Mouse (Mus musculus) limb, embryonic 10.5 days (tissue): Measurements from ENCODE around the gene Olfr65. TPM values are rescaled to one million over a fixed set of nuclear protein-coding genes. Genes with fewer than 3 reads are reported as not detected.

Experiments used
- DNase-seq: peaks from one replicate; pipeline ENCODE4 v3.0.0-alpha.2; 2017; ENCODE audit warnings: low spot score
- H3K27ac ChIP-seq: fragments of 300-500 bp; sonication (generic); 2 replicates; pipeline ENCODE4 v1.5.1; 2016; ENCODE audit warnings: mild to moderate bottlenecking
- H3K27me3 ChIP-seq: fragments of 300-500 bp; sonication (generic); 2 replicates; pipeline ENCODE4 v1.6.1; 2016; ENCODE audit warnings: low read depth, mild to moderate bottlenecking; ENCODE audit not compliant: poor library complexity, severe bottlenecking
- H3K36me3 ChIP-seq: fragments of 300-500 bp; sonication (generic); 2 replicates; pipeline ENCODE4 v1.6.1; 2016; ENCODE audit warnings: mild to moderate bottlenecking, moderate library complexity
- H3K4me1 ChIP-seq: fragments of 300-500 bp; sonication (generic); 2 replicates; pipeline ENCODE4 v1.6.1; 2016
- H3K4me3 ChIP-seq: fragments of 300-500 bp; sonication (generic); 2 replicates; pipeline ENCODE4 v1.5.1; 2016; ENCODE audit warnings: mild to moderate bottlenecking, moderate library complexity
- H3K9me3 ChIP-seq: fragments of 300-500 bp; sonication (generic); replicated peaks from 2 replicates; pipeline ENCODE4 v1.6.1; 2016; ENCODE audit warnings: mild to moderate bottlenecking
- WGBS: fragments of 180-500 bp; shearing (Covaris S2); methylation state at CpG from one replicate; pipeline ENCODE4 v1.1.7; 2016; 5-methylcytosine and 5-hydroxymethylcytosine counted together
- polyA plus RNA-seq: library from polyadenylated mRNA; unstranded; fragments of >200 nt; fragmentation: Nextera tagmentation; extraction: Ambion mirVana; gene quantifications from 2 replicates; pipeline ENCODE4 v1.2.1, GENCODE M21; 2016

Olfr65 gene
- polyA plus RNA-seq, 1 experiment from 2014 or later, result not detected

DNA sequence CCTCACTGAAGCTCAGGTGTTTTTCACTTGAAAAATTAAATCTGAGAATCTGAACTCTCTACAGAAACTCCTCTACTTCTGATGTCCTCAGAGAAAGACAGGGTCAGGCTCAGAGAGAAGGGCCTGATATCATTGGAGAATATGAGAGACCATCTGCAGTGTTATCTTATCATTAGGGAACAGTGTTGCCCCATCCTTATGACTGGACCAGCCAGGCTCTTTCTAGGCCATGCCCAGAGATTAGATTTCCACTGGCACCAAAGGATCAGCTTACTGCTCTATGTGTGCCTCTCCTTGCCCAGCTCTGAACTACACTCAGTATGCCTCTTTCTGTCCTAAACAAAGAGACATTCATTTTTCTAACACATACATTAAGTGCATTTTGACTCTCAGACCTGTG, 12.1 kb downstream of the Olfr65 start:
- no peaks in the 10 kb centered on the region for H3K9me3 ChIP-seq
- no peaks in the 10 kb centered on the region for H3K36me3 ChIP-seq
- no peaks in the 10 kb centered on the region for H3K27me3 ChIP-seq
- H3K4me3 ChIP-seq, result no peak overlapping the region
- DNase-seq, result no peak
- no peak overlapping the region for H3K27ac ChIP-seq
- no peaks in the 10 kb centered on the region for H3K4me1 ChIP-seq

DNA sequence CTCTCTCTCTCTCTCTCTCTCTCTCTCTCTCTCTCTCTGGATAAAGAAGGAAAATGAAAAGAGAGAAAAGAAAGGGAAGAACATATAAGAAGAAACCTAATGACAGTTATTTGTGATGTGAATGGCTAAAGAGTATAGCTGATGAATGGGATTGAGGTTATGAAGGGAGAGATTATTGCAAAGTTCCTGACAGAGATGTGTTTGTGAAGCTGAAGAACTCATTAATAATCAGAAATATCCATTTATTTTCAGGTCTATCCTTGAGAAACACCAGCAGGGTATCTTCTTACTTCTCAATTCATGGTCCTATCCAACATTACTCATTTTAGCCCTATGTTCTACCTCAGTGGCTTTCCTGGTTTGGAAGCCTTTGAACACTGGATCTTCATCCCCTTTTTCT, 25.2 kb downstream of the Olfr65 start, which contains the start of gene Olfr631:
Olfr631 (plus strand) TSS at position 301 of the 400 bp plus-strand sequence.
- Histone ChIP-seq H3K9me3 (no peaks in the 10 kb centered on the region), H3K4me3 (no peak within 1 kb of the TSS), H3K27me3 (no peaks in the 10 kb centered on the region), H3K36me3 (no peaks in the 10 kb centered on the region), H3K27ac (no peak within 1 kb of the TSS), H3K4me1 (no peaks in the 10 kb centered on the region)
- no peak for DNase-seq

DNA sequence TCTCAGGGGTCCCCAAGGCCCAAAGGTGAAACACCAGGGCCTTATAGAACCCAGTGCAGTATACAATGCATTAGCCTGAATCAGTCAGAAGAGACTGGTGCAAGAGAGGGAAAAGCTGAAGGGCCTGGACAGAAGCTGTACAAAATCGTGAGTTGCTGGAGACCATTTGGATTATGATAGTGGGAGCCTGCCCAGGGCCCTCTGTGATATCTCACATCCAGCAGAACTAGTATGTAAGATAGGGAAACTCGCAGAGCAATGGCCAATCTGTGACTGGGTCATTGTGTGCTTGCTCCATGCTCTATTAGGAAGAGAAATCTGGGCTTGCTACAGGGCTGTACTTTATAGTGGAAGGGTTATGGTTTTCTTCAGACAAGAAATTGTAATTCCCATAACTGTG, 31.0 kb downstream of the Olfr65 start, which contains the start of gene Olfr632:
Olfr632 (plus strand) TSS at position 84 of the 400 bp plus-strand sequence.
- Histone ChIP-seq H3K9me3 (no peaks in the 10 kb centered on the region), H3K27ac (no peak within 1 kb of the TSS), H3K27me3 (no peaks in the 10 kb centered on the region), H3K4me1 (no peaks in the 10 kb centered on the region), H3K4me3 (no peak within 1 kb of the TSS), H3K36me3 (no peaks in the 10 kb centered on the region)
- WGBS, result 77% methylated on average over 2 of the region's 2 CpGs
- DNase-seq, result no peak

DNA sequence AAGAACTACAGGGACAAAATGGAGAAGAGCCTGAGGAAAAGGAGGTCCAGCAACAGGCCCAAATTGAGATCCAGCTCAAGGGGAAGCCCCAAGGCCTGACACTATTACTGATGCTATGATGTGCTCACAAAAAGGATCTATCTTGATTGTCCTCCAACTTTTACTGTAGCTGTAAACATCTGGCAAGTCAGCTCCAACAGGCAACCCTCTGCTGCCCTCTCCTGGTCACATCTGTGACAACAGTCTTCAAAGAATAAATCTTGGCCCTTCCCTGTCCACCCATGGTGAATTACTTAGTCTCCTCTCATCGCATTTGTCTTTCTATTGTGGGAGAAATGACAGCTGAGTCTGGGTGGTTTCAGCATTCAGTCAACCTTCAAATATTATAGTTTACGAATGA, 39.4 kb downstream of the Olfr65 start:
- WGBS, result 26% methylated on average over 2 of the region's 2 CpGs
- no peaks in the 10 kb centered on the region for H3K36me3 ChIP-seq

DNA sequence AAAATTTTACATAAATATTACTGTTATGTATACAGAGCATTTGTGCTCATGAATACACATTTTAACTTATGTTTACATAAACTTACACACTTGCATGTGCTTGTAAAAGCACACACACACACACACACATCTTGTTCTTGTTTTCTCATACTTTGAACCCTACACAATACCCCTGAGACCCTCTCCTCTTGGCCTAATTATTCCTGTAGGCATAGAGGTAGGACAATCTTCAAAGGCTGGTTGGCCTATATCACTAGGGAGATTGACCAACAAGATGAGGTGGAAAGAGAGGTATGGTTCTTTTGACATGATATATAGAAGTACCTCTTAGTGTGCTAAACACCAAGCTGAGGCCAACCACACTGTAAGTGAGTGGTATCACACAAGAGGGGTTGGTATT, 40.9 kb downstream of the Olfr65 start, which contains the start of gene Olfr633:
Olfr633 (plus strand) TSS at position 301 of the 400 bp plus-strand sequence.
- no peak within 1 kb of the TSS for H3K4me3 ChIP-seq
- no peak for DNase-seq
- no peaks in the 10 kb centered on the region for H3K9me3 ChIP-seq
- no peaks in the 10 kb centered on the region for H3K36me3 ChIP-seq
- H3K4me1 ChIP-seq, result no peaks in the 10 kb centered on the region
- no peaks in the 10 kb centered on the region for H3K27me3 ChIP-seq
- no peak within 1 kb of the TSS for H3K27ac ChIP-seq

More for the DNA sequence above, 39.4 kb downstream of the Olfr65 start:
- H3K27me3 ChIP-seq, result no peaks in the 10 kb centered on the region
- H3K4me3 ChIP-seq, result no peak overlapping the region
- no peaks in the 10 kb centered on the region for H3K9me3 ChIP-seq
- no peak overlapping the region for H3K27ac ChIP-seq
- DNase-seq, result peak; percentile 75
- no peaks in the 10 kb centered on the region for H3K4me1 ChIP-seq

Other genes with a start within 250 kb of the Olfr65 start
- not detected in 2 replicates for gene Olfr623, start 239.8 kb upstream of the Olfr65 start, polyA plus RNA-seq
- 0.04 and 0.06 TPM in 2 replicates for gene Olfr624, start 232.3 kb upstream of the Olfr65 start, polyA plus RNA-seq
- gene Olfr625-ps1, start 220.8 kb upstream of the Olfr65 start, polyA plus RNA-seq, result not detected in 2 replicates
- gene Olfr243, start 188.8 kb upstream of the Olfr65 start, polyA plus RNA-seq, result not detected in 2 replicates
- gene Olfr628, start 173.1 kb upstream of the Olfr65 start, polyA plus RNA-seq, result not detected in 2 replicates
- not detected in 2 replicates for gene Olfr629, start 158.5 kb upstream of the Olfr65 start, polyA plus RNA-seq
- gene Olfr630, start 146.2 kb upstream of the Olfr65 start, polyA plus RNA-seq, result not detected in 2 replicates
- not detected in 2 replicates for gene Olfr69, start 131.9 kb upstream of the Olfr65 start, polyA plus RNA-seq
- not detected in 2 replicates for gene Olfr68, start 123.8 kb upstream of the Olfr65 start, polyA plus RNA-seq
- gene Olfr67, start 111.7 kb upstream of the Olfr65 start, polyA plus RNA-seq, result not detected in 2 replicates
- gene Hbb-bt, start 89.5 kb upstream of the Olfr65 start, polyA plus RNA-seq, result 172 and 327 TPM in 2 replicates
- gene Hbb-bs, start 75.4 kb upstream of the Olfr65 start, polyA plus RNA-seq, result 49.0 and 110 TPM in 2 replicates
- 0.29 TPM in 1 of 2 replicates, not detected in the other for gene Hbb-bh2, start 63.0 kb upstream of the Olfr65 start, polyA plus RNA-seq
- 2,391 and 3,747 TPM in 2 replicates for gene Hbb-bh1, start 60.3 kb upstream of the Olfr65 start, polyA plus RNA-seq
- gene Hbb-y, start 50.3 kb upstream of the Olfr65 start, polyA plus RNA-seq, result 6,719 and 7,575 TPM in 2 replicates
- not detected in 2 replicates for gene Olfr66, start 17.2 kb upstream of the Olfr65 start, polyA plus RNA-seq
- not detected in 2 replicates for gene Olfr64, start 9.0 kb upstream of the Olfr65 start, polyA plus RNA-seq
- not detected in 2 replicates for gene Olfr631, start 25.3 kb downstream of the Olfr65 start, polyA plus RNA-seq
- gene Olfr632, start 30.9 kb downstream of the Olfr65 start, polyA plus RNA-seq, result not detected in 2 replicates
- not detected in 2 replicates for gene Olfr633, start 41.0 kb downstream of the Olfr65 start, polyA plus RNA-seq
- not detected in 2 replicates for gene Olfr635, start 67.7 kb downstream of the Olfr65 start, polyA plus RNA-seq
- not detected in 2 replicates for gene Olfr638, start 95.3 kb downstream of the Olfr65 start, polyA plus RNA-seq
- gene Olfr639, start 113.8 kb downstream of the Olfr65 start, polyA plus RNA-seq, result 0.03 TPM in 1 of 2 replicates, not detected in the other
- not detected in 2 replicates for gene Olfr640, start 122.1 kb downstream of the Olfr65 start, polyA plus RNA-seq
- not detected in 2 replicates for gene Olfr641, start 132.0 kb downstream of the Olfr65 start, polyA plus RNA-seq
- gene Olfr642, start 149.2 kb downstream of the Olfr65 start, polyA plus RNA-seq, result not detected in 2 replicates
- not detected in 2 replicates for gene 4930516K23Rik, start 158.0 kb downstream of the Olfr65 start, polyA plus RNA-seq
- gene Olfr644, start 168.4 kb downstream of the Olfr65 start, polyA plus RNA-seq, result not detected in 2 replicates
- not detected in 2 replicates for gene Olfr645, start 182.0 kb downstream of the Olfr65 start, polyA plus RNA-seq
- not detected in 2 replicates for gene Olfr646, start 201.4 kb downstream of the Olfr65 start, polyA plus RNA-seq
- gene Ubqln5, start 226.3 kb downstream of the Olfr65 start, polyA plus RNA-seq, result not detected in 2 replicates
- not detected in 2 replicates for gene Olfr643, start 233.9 kb downstream of the Olfr65 start, polyA plus RNA-seq
- gene Ubqln3, start 239.8 kb downstream of the Olfr65 start, polyA plus RNA-seq, result not detected in 2 replicates
- gene Ubqlnl, start 247.1 kb downstream of the Olfr65 start, polyA plus RNA-seq, result not detected in 2 replicates